Mouse (Mus musculus): Measurements from ENCODE around the gene Lman2l. TPM values are rescaled to one million over a fixed set of nuclear protein-coding genes. Genes with fewer than 3 reads are reported as not detected.

Lman2l gene
- polyA plus RNA-seq, 1 experiment from 2014 or later, result 68.2 TPM

DNA sequence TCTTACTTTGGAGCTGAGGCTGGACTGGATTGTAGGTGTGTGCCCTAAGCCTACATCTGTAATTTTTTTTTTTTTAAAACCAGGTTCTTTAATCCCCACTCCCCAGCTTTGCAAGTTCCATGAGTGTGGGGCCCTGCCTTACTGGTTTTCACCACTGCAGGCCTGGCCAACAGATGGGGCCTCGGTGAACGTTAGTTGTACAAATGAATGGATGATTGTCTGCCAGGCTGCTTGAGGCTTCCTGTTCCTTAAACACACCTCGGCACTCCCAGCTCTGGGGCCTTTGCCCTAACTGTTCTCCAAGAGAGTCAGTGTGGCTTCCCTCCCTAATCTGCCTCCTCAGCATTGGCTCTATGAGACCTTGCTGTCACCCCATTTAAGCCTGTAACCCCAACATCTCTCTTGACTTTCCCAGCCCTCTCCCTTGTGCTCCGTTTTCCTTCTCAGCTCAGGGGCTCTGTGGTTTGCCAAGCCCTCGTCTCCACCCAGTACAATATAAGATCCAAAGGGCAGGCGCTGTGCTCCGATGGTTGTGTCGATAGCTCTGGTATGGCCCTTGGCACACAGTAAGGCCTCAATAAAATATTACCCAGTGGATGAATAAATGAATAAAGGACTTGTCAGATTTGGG, 30.5 kb upstream of the Lman2l start:
- Histone ChIP-seq H3K4me1 (peaks cover 50% of the 10 kb centered on the region), H3K4me2 (replicated peaks) (peak overlapping the region; percentile 69), H3K9ac (peak overlapping the region; percentile 24; the same call in 1 of the 2 replicates), H3K27me3 (no peaks in the 10 kb centered on the region), H3K27ac (peak overlapping the region; percentile 52), H3K9me3 (no peaks in the 10 kb centered on the region), H3K4me3 (peak overlapping the region; percentile 63), H3K36me3 (no peaks in the 10 kb centered on the region)
- no peak for ATAC-seq (ENCODE audit: insufficient number of reproducible peaks, insufficient read depth, low FRiP score, low TSS enrichment)
- 42% methylated on average over 8 of the region's 8 CpGs for WGBS

DNA sequence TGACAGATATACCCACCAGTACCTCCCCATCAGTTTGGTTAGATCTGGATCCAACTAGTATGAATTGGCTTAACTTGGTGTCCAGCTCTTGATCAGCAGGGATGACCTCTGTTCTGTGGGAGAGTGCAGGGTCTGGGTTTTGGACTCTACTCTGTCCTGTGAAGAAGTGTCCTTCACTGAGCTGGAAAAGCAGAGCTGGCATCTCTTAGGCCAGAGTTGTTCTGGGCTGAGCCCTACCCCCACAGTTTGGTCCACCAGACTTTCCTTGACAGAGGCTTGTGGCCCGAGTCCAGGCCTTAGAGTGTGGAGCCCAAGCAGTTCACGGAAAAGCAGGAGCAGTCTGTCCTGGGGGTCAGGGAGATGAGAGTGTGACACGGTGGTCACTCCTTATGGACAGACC, 29.6 kb upstream of the Lman2l start:
- H3K27me3 ChIP-seq, result no peaks in the 10 kb centered on the region
- H3K4me1 ChIP-seq, result peaks cover 50% of the 10 kb centered on the region
- H3K9ac ChIP-seq, result peak overlapping the region; percentile 32
- WGBS, result 48% methylated on average over 3 of the region's 3 CpGs
- H3K4me3 ChIP-seq, result peak overlapping the region; percentile 63
- no peak for ATAC-seq (ENCODE audit: insufficient number of reproducible peaks, insufficient read depth, low FRiP score, low TSS enrichment)
- H3K9me3 ChIP-seq, result no peaks in the 10 kb centered on the region
- no peaks in the 10 kb centered on the region for H3K36me3 ChIP-seq
- H3K4me2 ChIP-seq (replicated peaks), result peak overlapping the region; percentile 69
- peak overlapping the region; percentile 52; the same call in 1 of the 2 replicates for H3K27ac ChIP-seq

DNA sequence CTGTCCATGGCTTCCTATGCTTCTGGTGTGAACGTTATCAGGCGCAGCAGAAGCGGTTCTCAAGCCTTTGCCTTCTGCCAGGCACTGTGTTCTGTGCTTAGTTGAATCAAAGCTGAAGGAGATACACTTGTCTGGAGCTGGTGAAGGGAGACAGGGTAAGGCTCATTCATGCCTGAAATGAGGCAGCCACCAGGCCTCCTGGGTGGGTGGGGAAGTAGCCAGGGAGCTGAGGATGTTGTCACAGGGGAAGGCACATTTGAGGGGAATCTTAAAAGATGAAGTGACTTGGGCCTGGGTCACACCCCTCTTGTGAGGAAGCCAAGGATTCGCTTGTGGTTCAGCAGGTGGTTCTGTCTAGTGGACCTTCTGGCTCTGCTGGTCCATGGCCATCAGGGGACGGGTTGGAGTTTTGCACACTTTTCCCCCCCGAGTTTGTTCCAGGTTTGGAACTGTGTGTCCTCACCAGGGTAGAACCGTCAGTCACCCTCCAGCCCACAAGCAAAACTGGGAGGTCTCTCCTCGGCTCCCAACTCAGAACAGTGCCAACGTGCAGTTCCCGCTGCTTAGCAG, 28.2 kb upstream of the Lman2l start:
- Histone ChIP-seq H3K27me3 (no peaks in the 10 kb centered on the region), H3K9ac (no peak overlapping the region), H3K4me1 (peaks cover 50% of the 10 kb centered on the region), H3K27ac (no peak overlapping the region), H3K4me2 (replicated peaks) (peak overlapping the region; percentile 69), H3K36me3 (no peaks in the 10 kb centered on the region), H3K9me3 (no peaks in the 10 kb centered on the region), H3K4me3 (peak overlapping the region; percentile 63)
- no peak for ATAC-seq (ENCODE audit: insufficient number of reproducible peaks, insufficient read depth, low FRiP score, low TSS enrichment)
- 85% methylated on average over 10 of the region's 10 CpGs for WGBS

DNA sequence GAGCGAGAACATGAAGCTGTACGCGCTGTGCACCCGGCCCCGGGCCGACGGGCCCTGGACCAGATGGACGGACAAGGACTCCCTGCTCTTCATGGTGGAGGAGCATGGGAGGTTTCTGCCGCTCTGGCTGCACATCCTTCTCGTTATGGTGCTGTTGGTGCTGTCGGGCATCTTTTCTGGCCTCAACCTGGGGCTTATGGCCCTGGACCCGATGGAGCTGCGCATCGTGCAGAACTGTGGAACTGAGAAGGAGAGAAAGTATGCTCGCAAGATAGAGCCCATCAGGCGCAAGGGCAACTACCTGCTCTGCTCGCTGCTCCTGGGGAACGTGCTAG, 27.0 kb upstream of the Lman2l start:
- Histone ChIP-seq H3K27ac (no peak overlapping the region), H3K4me2 (replicated peaks) (peak overlapping the region; percentile 69), H3K4me3 (peak overlapping the region; percentile 63), H3K9me3 (no peaks in the 10 kb centered on the region), H3K9ac (peak overlapping the region; percentile 66), H3K4me1 (peaks cover 50% of the 10 kb centered on the region), H3K36me3 (no peaks in the 10 kb centered on the region), H3K27me3 (no peaks in the 10 kb centered on the region)
- WGBS, result 11% methylated on average over 18 of the region's 18 CpGs
- ATAC-seq (ENCODE audit: insufficient number of reproducible peaks, insufficient read depth, low FRiP score, low TSS enrichment), result no peak

DNA sequence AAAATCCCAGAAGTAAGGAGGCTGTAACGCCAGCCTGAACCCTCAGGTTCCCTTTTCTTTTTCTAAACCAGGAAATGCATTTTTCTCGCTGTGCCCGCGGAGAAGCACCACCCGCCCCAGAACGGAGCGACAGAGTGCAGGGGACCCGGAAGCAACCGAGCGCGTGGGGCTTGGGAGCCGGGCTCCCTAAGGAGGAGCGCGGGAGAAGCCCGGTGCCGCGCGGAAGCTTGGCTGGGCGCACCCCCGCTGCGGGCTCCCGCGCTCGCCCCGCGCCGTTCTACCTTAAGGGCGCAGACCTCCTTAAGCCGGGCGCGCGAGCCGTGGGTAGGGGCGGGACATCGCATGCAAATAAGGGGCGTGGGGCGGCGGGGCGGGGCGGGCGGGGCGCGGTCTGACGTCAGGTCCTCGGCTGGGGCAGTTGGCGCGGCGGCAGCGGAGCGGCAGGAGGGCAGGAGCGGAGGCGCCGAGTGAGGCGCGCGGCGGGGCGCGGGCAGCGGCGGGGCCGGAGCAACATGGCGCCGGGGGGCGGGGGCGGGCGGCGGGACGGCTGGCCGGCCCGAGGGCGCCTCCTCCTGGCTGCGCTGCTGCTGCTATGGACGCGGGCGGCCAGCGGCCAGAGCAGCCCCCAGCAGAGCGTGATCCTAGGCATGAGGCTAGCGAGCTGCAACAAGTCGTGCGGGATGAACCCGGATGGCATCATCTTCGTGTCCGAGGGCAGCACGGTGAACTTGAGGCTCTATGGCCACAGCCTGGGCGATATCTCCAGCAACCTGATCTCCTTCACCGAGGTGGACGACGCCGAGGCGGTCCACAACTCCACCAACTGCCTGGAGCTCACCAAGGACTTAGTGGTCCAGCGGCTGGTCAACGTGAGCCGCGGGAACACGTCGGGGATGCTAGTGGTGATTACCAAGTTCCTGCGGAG, 26.4 kb upstream of the Lman2l start, which contains the start of gene Cnnm4:
TSS of gene Cnnm4 (plus strand) at position 440 of the 925 bp plus-strand sequence.
- peaks cover 46% of the 10 kb centered on the region for H3K4me1 ChIP-seq
- peak within 1 kb of the TSS; percentile 63 for H3K4me3 ChIP-seq
- H3K36me3 ChIP-seq, result no peaks in the 10 kb centered on the region
- H3K27me3 ChIP-seq, result no peaks in the 10 kb centered on the region
- H3K9ac ChIP-seq, result peak within 1 kb of the TSS; percentile 66
- peak within 1 kb of the TSS; percentile 67; the same call in 1 of the 2 replicates for H3K27ac ChIP-seq
- ATAC-seq (ENCODE audit: insufficient number of reproducible peaks, insufficient read depth, low FRiP score, low TSS enrichment), result peak; percentile 86
- H3K9me3 ChIP-seq, result no peaks in the 10 kb centered on the region
- H3K4me2 ChIP-seq (replicated peaks), result peak within 1 kb of the TSS; percentile 69
- WGBS, result under 1% methylated on average over 81 of the region's 98 CpGs

DNA sequence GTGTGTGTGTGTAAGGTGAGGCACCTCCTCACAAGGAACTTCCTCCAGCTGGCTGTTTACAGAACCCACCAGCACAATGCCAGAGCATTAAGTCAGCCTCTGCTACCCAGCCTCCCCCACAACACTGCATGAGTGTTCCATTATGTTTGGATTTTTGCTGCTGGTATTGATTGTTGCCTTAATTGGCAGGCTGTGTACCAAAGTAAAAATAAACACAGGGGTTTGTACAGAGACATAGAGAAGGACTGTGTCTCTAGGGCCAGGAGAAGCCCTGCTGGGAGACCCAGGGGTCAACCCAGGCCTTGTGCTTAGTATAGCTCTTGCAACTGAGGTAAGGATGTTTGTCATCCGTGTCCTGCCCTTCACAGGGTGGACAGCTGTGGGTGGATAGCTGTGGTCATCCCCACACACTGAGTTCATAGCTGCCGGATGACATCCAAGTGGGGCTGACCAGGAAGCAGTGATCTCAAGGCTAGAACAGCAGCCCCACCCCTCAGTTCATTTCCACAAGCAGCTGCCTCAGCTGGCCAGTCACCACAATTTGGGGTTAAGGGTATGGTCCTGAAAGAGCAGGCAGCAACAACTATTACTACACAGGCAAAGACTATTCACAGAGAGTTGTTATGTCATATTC, 24.9 kb upstream of the Lman2l start:
- Histone ChIP-seq H3K27ac (0 out of 2 replicates have a peak overlapping the region, but pooled peaks have one; percentile 36), H3K4me1 (peaks cover 31% of the 10 kb centered on the region), H3K9me3 (no peaks in the 10 kb centered on the region), H3K9ac (no peak overlapping the region), H3K4me2 (replicated peaks) (no peak overlapping the region), H3K27me3 (no peaks in the 10 kb centered on the region), H3K4me3 (no peak overlapping the region), H3K36me3 (no peaks in the 10 kb centered on the region)
- ATAC-seq (ENCODE audit: insufficient number of reproducible peaks, insufficient read depth, low FRiP score, low TSS enrichment), result no peak
- 15% methylated on average over 2 of the region's 2 CpGs for WGBS

DNA sequence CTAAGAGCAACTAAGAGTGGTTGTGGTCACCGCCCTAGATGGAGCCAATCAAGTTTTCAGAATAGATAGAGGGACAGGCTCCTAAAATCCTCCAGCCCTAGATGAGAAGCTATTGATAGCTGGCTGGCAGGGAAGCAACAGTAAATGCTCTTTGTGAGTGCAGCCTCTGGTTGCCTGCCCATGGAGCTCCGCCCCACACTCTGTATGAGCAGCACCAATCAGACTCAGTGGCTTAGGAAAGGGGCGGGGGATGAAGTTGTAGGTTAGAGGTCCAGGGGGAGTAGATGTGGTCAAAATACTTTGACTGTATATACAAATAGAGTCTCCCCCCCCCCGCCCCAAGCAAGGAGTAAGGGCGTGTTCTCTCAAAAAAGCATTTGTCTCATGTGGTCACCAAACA, 22.4 kb upstream of the Lman2l start:
- no peak overlapping the region for H3K9ac ChIP-seq
- no peak overlapping the region for H3K27ac ChIP-seq
- no peaks in the 10 kb centered on the region for H3K27me3 ChIP-seq
- 45% methylated on average over 5 of the region's 5 CpGs for WGBS
- H3K4me2 ChIP-seq (replicated peaks), result no peak overlapping the region
- H3K36me3 ChIP-seq, result no peaks in the 10 kb centered on the region
- H3K4me3 ChIP-seq, result no peak overlapping the region
- H3K9me3 ChIP-seq, result no peaks in the 10 kb centered on the region
- no peak for ATAC-seq (ENCODE audit: insufficient number of reproducible peaks, insufficient read depth, low FRiP score, low TSS enrichment)
- peaks cover 6% of the 10 kb centered on the region for H3K4me1 ChIP-seq

DNA sequence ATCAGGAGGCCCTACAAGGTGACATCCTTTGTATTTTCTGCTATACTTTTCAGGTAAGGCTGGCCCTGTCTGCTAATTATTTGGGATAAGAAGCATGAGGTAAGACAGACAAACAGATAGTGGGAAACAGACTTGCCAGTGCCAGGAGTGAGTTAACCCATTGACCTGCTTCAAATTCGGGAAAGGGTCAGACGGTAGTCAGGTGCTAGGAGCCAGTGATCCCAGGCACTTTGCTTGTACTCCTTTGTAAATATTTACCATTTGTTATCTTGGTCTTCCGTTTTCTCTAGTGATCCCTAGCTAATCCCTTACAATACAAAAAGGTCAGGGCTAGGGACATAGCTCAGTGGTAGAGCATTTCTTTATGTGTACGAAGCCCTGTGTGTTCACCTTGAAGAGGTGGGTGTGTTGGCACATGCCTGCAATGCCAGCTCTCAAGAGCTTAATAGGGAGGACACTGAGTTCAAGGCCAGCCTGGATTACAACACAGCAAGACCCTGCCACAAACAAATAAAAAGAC, 20.6 kb upstream of the Lman2l start:
- ATAC-seq (ENCODE audit: insufficient number of reproducible peaks, insufficient read depth, low FRiP score, low TSS enrichment), result no peak
- Histone ChIP-seq H3K4me3 (no peak overlapping the region), H3K27me3 (no peaks in the 10 kb centered on the region), H3K4me2 (replicated peaks) (no peak overlapping the region), H3K9ac (no peak overlapping the region), H3K36me3 (no peaks in the 10 kb centered on the region), H3K4me1 (no peaks in the 10 kb centered on the region), H3K27ac (no peak overlapping the region), H3K9me3 (no peaks in the 10 kb centered on the region)
- 72% methylated on average over 4 of the region's 4 CpGs for WGBS

DNA sequence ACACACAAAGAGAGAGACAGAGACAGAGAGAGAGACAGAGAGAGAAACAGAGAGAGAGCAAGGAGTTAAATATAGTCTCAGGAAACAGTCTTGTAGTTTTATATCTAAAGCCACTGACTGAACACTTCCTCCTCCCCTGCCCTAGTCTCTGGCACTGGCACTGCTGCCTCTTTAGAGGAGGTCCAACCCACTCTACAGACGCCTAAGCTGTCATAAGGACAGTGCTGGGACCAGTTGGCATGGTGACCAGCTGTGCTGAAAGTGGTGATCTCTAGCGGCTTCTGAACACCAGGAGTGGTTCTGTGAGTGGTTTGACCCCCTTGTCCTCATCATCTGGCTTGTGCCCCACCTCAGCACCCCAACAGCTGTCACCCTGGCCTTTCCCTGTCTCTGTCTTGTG, 16.8 kb upstream of the Lman2l start:
- Histone ChIP-seq H3K4me2 (replicated peaks) (no peak overlapping the region), H3K9me3 (no peaks in the 10 kb centered on the region), H3K36me3 (no peaks in the 10 kb centered on the region), H3K9ac (no peak overlapping the region), H3K27me3 (no peaks in the 10 kb centered on the region), H3K4me3 (no peak overlapping the region), H3K4me1 (no peaks in the 10 kb centered on the region), H3K27ac (no peak overlapping the region)
- ATAC-seq (ENCODE audit: insufficient number of reproducible peaks, insufficient read depth, low FRiP score, low TSS enrichment), result no peak
- WGBS, result 53% methylated on average over 2 of the region's 2 CpGs

DNA sequence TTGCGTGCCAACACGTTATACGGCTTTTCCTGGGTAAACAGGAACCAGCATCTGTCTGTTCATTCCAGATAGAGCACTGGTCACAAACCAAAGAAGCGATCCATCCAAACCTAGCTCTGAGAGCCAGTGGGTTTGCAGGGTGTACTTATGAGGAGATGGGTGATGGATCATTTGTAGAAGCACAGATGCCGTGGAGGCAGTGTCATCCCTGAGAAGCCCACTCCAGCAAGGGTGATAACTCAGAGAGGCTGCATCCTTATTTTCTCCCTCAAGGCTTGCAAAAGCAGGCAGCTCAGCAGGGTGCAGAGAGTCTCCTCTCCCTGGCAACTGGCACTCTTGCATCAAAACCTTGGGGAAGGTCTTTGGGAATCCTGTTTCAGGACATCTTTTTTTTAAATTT, 13.1 kb upstream of the Lman2l start:
- 85% methylated on average over 5 of the region's 5 CpGs for WGBS
- Histone ChIP-seq H3K4me1 (no peaks in the 10 kb centered on the region), H3K36me3 (no peaks in the 10 kb centered on the region), H3K4me2 (replicated peaks) (no peak overlapping the region), H3K27me3 (no peaks in the 10 kb centered on the region), H3K9me3 (no peaks in the 10 kb centered on the region), H3K9ac (no peak overlapping the region), H3K4me3 (no peak overlapping the region), H3K27ac (no peak overlapping the region)
- ATAC-seq (ENCODE audit: insufficient number of reproducible peaks, insufficient read depth, low FRiP score, low TSS enrichment), result no peak

DNA sequence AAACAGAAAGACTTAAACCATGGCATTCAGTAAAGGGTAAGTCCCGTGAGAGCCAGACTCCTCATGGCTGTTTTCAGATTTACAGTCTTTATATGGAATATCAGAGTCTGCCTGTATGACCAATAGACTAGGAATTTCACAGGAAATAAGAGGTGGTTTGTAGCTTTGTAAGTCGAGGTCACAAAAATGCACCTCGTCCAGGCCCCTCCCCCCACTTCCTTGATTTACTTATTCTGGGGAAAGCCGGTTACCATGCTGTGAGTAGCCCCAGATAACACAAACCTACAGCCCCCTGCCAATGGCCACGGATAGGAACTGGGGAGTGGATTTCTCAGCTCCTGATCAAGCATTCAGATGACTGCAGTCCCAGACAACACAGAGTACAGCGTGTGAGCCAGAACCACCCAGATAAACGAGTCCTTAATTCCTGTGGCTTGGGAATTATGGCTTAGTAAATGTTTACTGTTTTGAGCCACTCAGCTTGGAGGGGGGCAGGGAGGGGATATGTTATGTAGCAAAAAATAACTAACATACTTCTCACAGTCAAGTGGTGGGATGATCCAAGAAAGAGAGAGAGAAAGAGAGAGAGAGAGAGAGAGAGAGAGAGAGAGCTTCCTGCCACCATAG, 12.4 kb upstream of the Lman2l start:
- Histone ChIP-seq H3K4me3 (no peak overlapping the region), H3K4me2 (replicated peaks) (no peak overlapping the region), H3K36me3 (no peaks in the 10 kb centered on the region), H3K9ac (no peak overlapping the region), H3K4me1 (no peaks in the 10 kb centered on the region), H3K27ac (no peak overlapping the region), H3K27me3 (no peaks in the 10 kb centered on the region), H3K9me3 (no peaks in the 10 kb centered on the region)
- 32% methylated on average over 7 of the region's 7 CpGs for WGBS
- no peak; the same call in 1 of the 2 replicates for ATAC-seq (ENCODE audit: insufficient number of reproducible peaks, insufficient read depth, low FRiP score, low TSS enrichment)

Data from embryonic facial prominence, embryonic 12.5 days (tissue).